Mouse (Mus musculus) gastrocnemius, adult 18-20 months (tissue): ENCODE data around the gene Ribc1. TPM values are rescaled to one million over a fixed set of nuclear protein-coding genes. Genes with fewer than 3 reads are reported as not detected.

Source experiments
- DNase-seq: peaks from one replicate; pipeline ENCODE4 v3.0.0; 2021; ENCODE audit warnings: low spot score
- long read RNA-seq, 2 experiments: library from polyadenylated mRNA; stranded (forward); transcript quantifications; one replicate each; pipeline ENCODE4 v2.0.0; 2021
- total RNA-seq, 2 experiments: library from RNA; stranded (reverse); gene quantifications; 2 replicates each; pipeline ENCODE4 v1.2.3; 2021

Ribc1 gene
- total RNA-seq = under 1 TPM; 0.24 to 0.73 TPM
- long read RNA-seq, experiment 1 = 0 reads
- long read RNA-seq, experiment 2 = 0 reads

GRCm38 (mm10) chrX:152016151-152017145, at the start of gene Ribc1, which contains the start of gene Smc1a:
Gene Ribc1, minus strand, starts transcription at chrX:152016295.
Gene Smc1a, plus strand, starts transcription at chrX:152016428.
- peak; percentile 93 for DNase-seq

- no peak for DNase-seq
Observed at GRCm38 (mm10) chrX:152065674-152066073, 49.6 kb upstream of the Ribc1 start.

GRCm38 (mm10) chrX:152054094-152054493, 38.0 kb upstream of the Ribc1 start:
- DNase-seq = no peak

- no peak for DNase-seq
Observed at GRCm38 (mm10) chrX:152052546-152052945, 36.5 kb upstream of the Ribc1 start.

GRCm38 (mm10) chrX:152047230-152047629, 31.1 kb upstream of the Ribc1 start:
- no peak for DNase-seq

GRCm38 (mm10) chrX:152039865-152040264, 23.8 kb upstream of the Ribc1 start:
- no peak for DNase-seq

GRCm38 (mm10) chrX:152019294-152019693, 3.2 kb upstream of the Ribc1 start:
- no peak for DNase-seq

- DNase-seq = no peak
Observed at GRCm38 (mm10) chrX:152017186-152017585, 1.1 kb upstream of the Ribc1 start.

- no peak for DNase-seq
Observed at GRCm38 (mm10) chrX:152015752-152016150, 344 bp downstream of the Ribc1 start.

GRCm38 (mm10) chrX:152007863-152008262, 8.2 kb downstream of the Ribc1 start:
- DNase-seq = no peak

- DNase-seq = no peak
Observed at GRCm38 (mm10) chrX:152002865-152003264, 13.2 kb downstream of the Ribc1 start.

- DNase-seq = peak; percentile 85
Observed at GRCm38 (mm10) chrX:152001737-152002710, 14.1 kb downstream of the Ribc1 start, which contains the start of gene Hsd17b10. Gene Hsd17b10, plus strand, starts transcription at chrX:152001845.

GRCm38 (mm10) chrX:152001182-152001684, 14.9 kb downstream of the Ribc1 start:
- DNase-seq = no peak

- DNase-seq = no peak
Observed at GRCm38 (mm10) chrX:151999006-151999710, 16.9 kb downstream of the Ribc1 start.

Other genes starting within 250 kb of the Ribc1 start
- gene Huwe1, start 215.5 kb downstream of the Ribc1 start, total RNA-seq = 100 to 1,000 TPM in 1 of 2 experiments, 10 to 100 TPM in 1; 99.1 to 112 TPM
- 100 to 1,000 TPM in 1 of 2 experiments, 10 to 100 TPM in 1; 87.1 to 105 TPM for gene Hsd17b10, start 14.4 kb downstream of the Ribc1 start, total RNA-seq
- 10 to 100 TPM; 14.7 to 15.6 TPM for gene Smc1a, start 133 bp upstream of the Ribc1 start, total RNA-seq
- 10 to 100 TPM; 19.3 to 25.3 TPM for gene Iqsec2, start 128.0 kb upstream of the Ribc1 start, total RNA-seq
- gene Kdm5c, start 216.7 kb upstream of the Ribc1 start, total RNA-seq = 10 to 100 TPM; 19.7 to 26.2 TPM